Mouse (Mus musculus): Measurements from ENCODE around the gene Psip1.

Psip1 gene

DNA sequence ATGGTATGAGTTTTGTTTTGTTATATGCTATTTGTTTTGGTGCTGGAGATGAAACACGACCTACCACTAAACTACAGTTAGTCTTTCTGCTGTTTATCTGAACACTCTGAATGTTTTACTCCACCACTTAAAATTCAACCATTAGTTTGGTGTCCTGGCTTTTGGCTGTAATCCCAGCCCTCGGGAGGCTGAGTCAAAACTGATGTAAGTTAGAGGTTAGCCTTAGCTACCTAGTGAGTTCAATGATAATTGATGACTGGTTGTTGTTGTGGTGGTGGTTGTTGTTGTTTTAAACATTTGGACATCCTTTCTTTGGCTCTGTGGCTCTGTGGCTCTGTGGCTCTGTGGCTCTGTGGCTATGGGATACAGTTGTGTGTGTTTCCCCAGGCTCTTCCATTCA is 67.5 kb downstream of the Psip1 start:
- in situ Hi-C loops (cut with MboI, MseI): loop anchor here (5.0 kb wide), 1 partner anchor 96 kb away; the partner anchor contains the start of gene Ttc39b

DNA sequence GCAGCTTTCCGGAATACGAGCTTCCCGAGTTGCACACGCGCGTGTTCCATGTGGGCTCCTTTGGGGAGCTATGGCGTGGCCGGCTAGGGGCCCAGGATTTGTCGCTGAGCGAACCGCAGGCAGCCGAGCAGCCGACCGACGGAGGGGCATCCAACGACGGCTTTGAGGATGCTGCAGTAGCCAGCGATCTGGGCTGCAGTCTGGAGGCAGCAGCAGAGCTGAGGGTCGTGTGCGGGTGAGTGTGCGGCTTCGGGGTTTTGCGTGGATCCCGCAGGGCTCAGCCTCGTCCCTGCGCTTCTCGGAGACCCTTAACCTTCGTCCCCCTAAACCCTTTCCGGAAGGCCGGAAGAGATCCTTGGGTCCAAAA is 68.5 kb downstream of the Psip1 start:
- in situ Hi-C loops (cut with MboI, MseI): loop anchor here (5.0 kb wide), 1 partner anchor 96 kb away; the partner anchor contains the start of gene Ttc39b

- in situ Hi-C loops (cut with MboI, MseI): loop anchor here (5.0 kb wide), 1 partner anchor 95 kb away; the partner anchor contains the start of gene Ttc39b
Observed at GRCm38 (mm10) chr4:83417160-83417819, 69.0 kb downstream of the Psip1 start, which contains the start of gene Snapc3. Gene Snapc3, plus strand, starts transcription at chr4:83417724.

GRCm38 (mm10) chr4:83414241-83414824 is 71.9 kb downstream of the Psip1 start:
- in situ Hi-C loops (cut with MboI, MseI): no loop called here

DNA sequence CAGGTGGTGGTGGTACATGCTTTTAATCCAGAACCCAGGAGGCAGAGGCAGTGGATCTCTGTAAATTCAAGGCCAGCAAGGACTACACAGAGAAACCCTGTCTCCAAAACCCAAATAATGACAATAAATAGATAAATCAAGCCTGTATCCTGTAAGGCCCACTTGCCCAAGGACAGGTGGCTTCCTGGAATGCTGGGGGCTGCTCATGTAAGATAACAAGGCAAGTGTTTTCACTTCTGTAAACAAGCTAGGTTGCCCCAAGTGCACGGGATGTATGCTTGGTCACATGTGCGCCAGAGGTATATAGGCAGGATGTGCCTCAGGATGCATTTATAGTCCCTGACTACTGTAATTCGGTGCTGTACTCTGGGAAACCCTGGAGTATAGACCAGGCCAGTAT is 74.2 kb downstream of the Psip1 start:
- in situ Hi-C loops (cut with MboI, MseI): no loop called here

- in situ Hi-C loops (cut with MboI, MseI): no loop called here
Observed at GRCm38 (mm10) chr4:83409867-83410505, 76.3 kb downstream of the Psip1 start.

GRCm38 (mm10) chr4:83407688-83408087 is 78.6 kb downstream of the Psip1 start:
- in situ Hi-C loops (cut with MboI, MseI): no loop called here
